Mouse (Mus musculus) hematopoietic stem cell, adult 5-6 weeks (primary cell): Measurements from ENCODE around the gene Tra2a. TPM values are rescaled to one million over a fixed set of nuclear protein-coding genes. Genes with fewer than 3 reads are reported as not detected.

Experiments used
- ATAC-seq, 2 experiments: fragments of 125-278 bp in 1 of 2; replicated peaks in 1 of 2; 2 replicates each; pipeline ENCODE4 v1.8.0; 2016 to 2017; ENCODE audit warnings: inconsistent platforms in 2 of 2, mild to moderate bottlenecking in 2 of 2, moderate number of reproducible peaks in 2 of 2, low read depth in 1 of 2, moderate TSS enrichment in 1 of 2; ENCODE audit not compliant: low FRiP score in 2 of 2, poor library complexity in 2 of 2, severe bottlenecking in 2 of 2, insufficient read depth in 1 of 2, low TSS enrichment in 1 of 2
- total RNA-seq: library from RNA; stranded (forward); fragments of 172-1452, 232-1000 nt; gene quantifications from 2 replicates; pipeline ENCODE4 v1.2.3, GENCODE M21; 2017

Gene Tra2a
- total RNA-seq, 1 experiment from 2014 or later = 234 TPM

- no peak for ATAC-seq
Measured at GRCm38 (mm10) chr6:49215748-49216585, 47.9 kb downstream of the Tra2a start.

- no peak for ATAC-seq
Measured at GRCm38 (mm10) chr6:49214928-49215747, 48.7 kb downstream of the Tra2a start, which contains the start of gene Igf2bp3. Gene Igf2bp3, minus strand, starts transcription at chr6:49214957.

- no peak for ATAC-seq
Measured at GRCm38 (mm10) chr6:49214086-49214927, 49.5 kb downstream of the Tra2a start.

GRCm38 (mm10) chr6:49213581-49214085 is 50.2 kb downstream of the Tra2a start:
- ATAC-seq = no peak

GRCm38 (mm10) chr6:49212931-49213580 is 50.8 kb downstream of the Tra2a start:
- no peak for ATAC-seq

GRCm38 (mm10) chr6:49212141-49212540 is 51.7 kb downstream of the Tra2a start:
- no peak for ATAC-seq

- ATAC-seq = no peak
Measured at GRCm38 (mm10) chr6:49211596-49211995, 52.2 kb downstream of the Tra2a start.

- no peak for ATAC-seq
Measured at GRCm38 (mm10) chr6:49209881-49210854, 53.7 kb downstream of the Tra2a start.

- ATAC-seq = no peak
Measured at GRCm38 (mm10) chr6:49208935-49209334, 54.9 kb downstream of the Tra2a start.

GRCm38 (mm10) chr6:49208297-49208930 is 55.4 kb downstream of the Tra2a start:
- ATAC-seq = peak; percentile 52 to 53

- ATAC-seq = no peak
Measured at GRCm38 (mm10) chr6:49206416-49206815, 57.4 kb downstream of the Tra2a start.

GRCm38 (mm10) chr6:49195188-49195587 is 68.6 kb downstream of the Tra2a start:
- no peak for ATAC-seq

GRCm38 (mm10) chr6:49194536-49194935 is 69.3 kb downstream of the Tra2a start:
- no peak for ATAC-seq
